Mouse (Mus musculus): ENCODE measurements around the gene Prcd.

DNA sequence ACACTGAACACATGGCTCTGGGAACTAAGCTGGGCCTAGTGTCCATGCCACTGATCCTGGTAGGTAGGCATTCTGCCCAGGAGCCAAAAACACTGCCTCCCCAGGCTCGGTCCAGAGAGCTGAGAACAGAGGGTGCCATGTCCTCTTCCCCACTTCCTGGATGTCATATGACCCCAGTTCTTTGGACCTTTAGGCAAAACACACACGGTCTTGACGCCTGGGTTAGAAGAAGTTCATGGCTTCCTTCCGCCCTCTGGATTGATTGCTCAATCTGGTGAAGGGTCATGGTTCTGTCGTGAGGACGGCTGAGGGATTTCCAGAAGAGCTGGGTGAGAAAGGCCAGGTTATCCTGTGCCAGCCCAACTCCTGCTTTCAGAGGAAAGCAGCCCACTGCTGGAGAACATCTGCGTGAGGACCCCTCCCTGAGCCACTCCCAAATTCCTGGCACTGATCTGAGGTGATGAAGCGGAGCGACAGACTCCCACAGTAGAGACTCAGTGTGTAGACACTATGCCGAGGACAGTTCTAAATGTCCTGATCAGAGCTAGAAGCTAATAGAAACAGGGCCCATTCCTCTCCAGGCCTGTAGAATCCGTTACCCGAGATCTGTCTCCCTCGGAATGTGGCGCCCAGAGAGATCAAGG is 29.3 kb downstream of the Prcd start:
- TF ChIP-seq POLR2A (IDR thresholded peaks at IDR 0.05; ENCODE audit: borderline replicate concordance, control insufficient read depth, low read depth, low read length) (no peak), CTCF (IDR thresholded peaks at IDR 0.05; ENCODE audit: control insufficient read depth, insufficient read depth, low read length) (no peak)

All from bone marrow, adult 2 months (tissue).